Mouse (Mus musculus) left cerebral cortex, postnatal 25 days (tissue): Measurements from ENCODE around the gene Crlf1. TPM values are rescaled to one million over a fixed set of nuclear protein-coding genes. Genes with fewer than 3 reads are reported as not detected.

Source experiments
- DNase-seq, 2 experiments: peaks; one replicate each; pipeline ENCODE4 v3.0.0; 2022; ENCODE audit warnings: low spot score in 2 of 2, mixed read lengths in 1 of 2
- intact Hi-C: fragments of 180-260 bp; cut with DNase I; formaldehyde crosslinking; loops from one replicate; pipeline ENCODE4 v1.15.1; 2025
- total RNA-seq, 2 experiments: library from RNA; stranded (reverse); gene quantifications; 2 replicates each; pipeline ENCODE4 v1.2.3; 2021

Crlf1 gene
- total RNA-seq, 2 experiments from 2014 or later = 2.3 to 3.5 TPM

GRCm38 (mm10) chr8:70539077-70539813, 46.3 kb downstream of the Crlf1 start, which contains the start of gene Ell:
Gene Ell, plus strand, starts transcription at chr8:70539457.
- intact Hi-C loops = no loop called here
- DNase-seq = peak; percentile 100

- intact Hi-C loops = loop anchor here (10.0 kb wide), 1 partner anchor 215 kb away; the partner anchor contains the start of gene Rab3a
- DNase-seq = no peak
These were observed 47.1 kb downstream of the Crlf1 start for GRCm38 (mm10) chr8:70540013-70540506.

DNA sequence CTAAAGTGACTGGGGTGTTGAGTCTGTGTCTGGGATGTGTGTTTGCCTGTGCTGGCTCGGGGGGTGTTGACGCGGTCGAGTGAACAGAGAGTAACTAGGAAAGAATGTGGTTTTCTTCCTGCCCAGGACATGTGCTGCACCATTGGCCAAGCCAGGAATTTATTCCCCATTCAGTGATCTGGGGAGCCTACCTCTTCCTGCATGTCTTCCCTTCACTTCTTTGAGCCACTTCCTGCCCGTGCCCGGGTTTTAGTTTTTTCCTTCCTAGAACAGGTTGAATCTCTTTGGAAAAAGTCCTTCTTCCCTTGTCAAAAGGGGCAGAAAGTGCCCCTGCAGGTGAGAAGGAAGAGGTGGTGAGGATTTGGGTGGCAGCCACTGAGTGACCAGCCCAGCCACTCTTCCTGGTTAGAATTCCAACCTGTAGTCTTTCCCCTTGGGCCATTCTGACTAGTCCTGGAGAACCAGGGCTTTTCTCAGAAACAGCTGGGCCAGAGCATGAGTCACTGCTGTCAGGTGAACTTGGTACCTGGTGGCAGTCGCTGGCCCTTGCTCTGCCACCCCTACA, 47.6 kb downstream of the Crlf1 start:
- intact Hi-C loops = loop anchor here (10.0 kb wide), 1 partner anchor 214 kb away; the partner anchor contains the start of gene Rab3a
- no peak for DNase-seq

DNA sequence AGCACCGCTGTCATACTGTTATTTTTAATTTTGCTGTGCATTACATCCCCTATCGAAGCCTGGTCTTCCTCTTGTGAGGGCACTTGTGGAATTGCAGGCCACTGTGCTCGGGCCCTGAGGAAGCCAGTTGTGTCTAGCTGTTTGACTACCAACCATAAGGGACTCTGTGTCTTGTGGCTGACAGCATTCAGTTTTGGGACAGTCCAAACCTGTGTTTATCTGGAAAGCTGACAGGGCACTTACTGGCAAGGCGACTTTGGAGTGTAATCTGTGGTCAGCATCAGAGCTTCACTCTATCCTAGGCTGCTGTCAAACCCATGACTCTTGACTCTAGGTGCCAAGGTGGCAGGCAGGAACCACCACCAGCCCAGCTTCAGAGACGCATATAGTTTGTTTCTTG, 48.1 kb downstream of the Crlf1 start:
- intact Hi-C loops = loop anchor here (10.0 kb wide), 1 partner anchor 214 kb away; the partner anchor contains the start of gene Rab3a
- no peak for DNase-seq

DNA sequence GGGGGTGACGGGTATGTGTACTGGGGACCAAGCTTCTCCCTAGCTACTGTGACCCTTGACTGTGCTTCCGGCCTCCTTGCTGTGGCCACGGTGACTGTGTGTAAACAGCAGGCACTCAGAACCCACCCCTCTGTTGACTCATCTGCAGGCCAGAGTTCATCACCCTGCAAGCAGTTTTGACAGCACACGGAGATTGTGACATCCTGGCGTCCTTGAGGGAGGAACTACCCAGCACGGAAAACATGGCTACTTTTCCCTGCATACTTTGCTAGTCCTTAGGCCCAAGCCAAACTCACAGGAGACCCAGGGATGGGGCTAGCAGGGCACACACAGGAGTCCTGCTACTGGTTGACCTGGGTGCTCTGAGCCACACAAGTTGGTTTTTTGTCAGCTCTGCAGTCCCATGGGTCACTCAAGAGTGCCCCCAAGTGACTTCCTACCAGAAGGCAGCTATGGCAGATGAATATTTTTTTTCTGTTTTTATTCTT, 51.3 kb downstream of the Crlf1 start:
- no peak for DNase-seq
- intact Hi-C loops = loop anchor here (10.0 kb wide), 1 partner anchor 211 kb away; the partner anchor contains the start of gene Rab3a

GRCm38 (mm10) chr8:70546412-70546811, 53.5 kb downstream of the Crlf1 start:
- intact Hi-C loops = loop anchor here (10.0 kb wide), 1 partner anchor 208 kb away; the partner anchor contains the start of gene Rab3a
- DNase-seq = no peak

- DNase-seq = no peak
- intact Hi-C loops = loop anchor here (10.0 kb wide), 1 partner anchor 207 kb away; the partner anchor contains the start of gene Rab3a
These were observed 54.8 kb downstream of the Crlf1 start for GRCm38 (mm10) chr8:70547762-70548161.

DNA sequence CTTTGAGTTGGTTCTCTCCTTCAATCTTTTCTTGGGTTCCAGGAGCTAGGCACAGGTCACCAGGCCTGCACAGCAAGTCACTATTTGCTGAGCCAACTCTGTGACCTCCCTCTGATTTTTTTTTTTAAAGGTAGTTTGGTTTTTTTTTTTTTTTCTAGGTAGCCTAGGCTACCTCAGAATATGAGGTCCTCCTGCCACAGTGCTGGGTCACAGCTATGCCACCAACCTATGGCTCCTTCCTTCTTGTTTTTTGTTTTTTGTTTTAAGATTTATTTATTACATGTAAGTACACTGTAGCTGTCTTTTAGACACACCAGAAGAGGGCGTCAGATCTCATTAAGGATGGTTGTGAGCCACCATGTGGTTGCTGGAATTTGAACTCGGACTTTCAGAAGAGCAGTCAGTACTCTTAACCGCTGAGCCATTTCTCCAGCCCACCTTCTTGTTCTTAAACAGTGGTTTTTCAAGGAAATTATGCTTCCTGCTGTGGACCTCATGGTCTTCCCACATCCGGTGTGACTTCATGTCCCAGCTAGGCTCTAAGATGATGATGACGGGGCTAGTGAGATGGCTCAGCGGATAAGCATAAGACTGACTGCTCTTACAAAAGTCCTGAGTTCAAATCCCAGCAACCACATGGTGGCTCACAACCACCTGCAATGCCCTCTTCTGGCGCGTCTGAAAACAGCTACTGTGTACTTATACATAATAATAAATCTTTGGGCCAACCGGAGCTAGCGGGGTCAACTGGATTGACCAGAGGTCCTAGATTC, 56.6 kb downstream of the Crlf1 start:
- no peak for DNase-seq
- intact Hi-C loops = loop anchor here (10.0 kb wide), 1 partner anchor 205 kb away; the partner anchor contains the start of gene Rab3a

GRCm38 (mm10) chr8:70551558-70552161, 58.7 kb downstream of the Crlf1 start:
- no peak for DNase-seq
- intact Hi-C loops = no loop called here

DNA sequence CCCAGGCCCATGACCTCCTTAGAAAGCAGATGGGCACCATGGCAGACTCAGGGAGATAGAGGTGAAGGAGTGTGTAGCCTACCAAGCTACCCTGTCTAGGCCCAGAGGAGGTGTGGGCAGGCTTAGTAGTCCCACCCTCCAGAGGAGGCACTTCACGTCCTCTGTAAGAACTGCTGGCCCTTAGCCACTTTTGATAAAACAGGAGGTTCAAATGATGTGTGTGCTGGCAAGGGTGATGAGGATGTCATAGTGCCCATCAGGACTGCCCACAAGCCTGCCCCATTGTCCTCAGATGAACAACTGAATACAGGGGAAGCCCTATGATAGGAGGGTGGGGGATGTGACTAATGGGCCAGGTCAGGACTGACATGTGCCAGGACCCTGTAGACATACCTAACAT, 59.9 kb downstream of the Crlf1 start:
- intact Hi-C loops = no loop called here
- no peak for DNase-seq

Other genes starting within 250 kb of the Crlf1 start
- 1 to 10 TPM; 6.5 to 9.2 TPM for gene Homer3, start 210.3 kb upstream of the Crlf1 start, total RNA-seq
- 10 to 100 TPM; 42.3 to 42.5 TPM for gene Ddx49, start 190.7 kb upstream of the Crlf1 start, total RNA-seq
- gene Cope, start 190.6 kb upstream of the Crlf1 start, total RNA-seq = 100 to 1,000 TPM; 123 to 125 TPM
- 100 to 1,000 TPM; 105 to 111 TPM for gene Cers1, start 177.4 kb upstream of the Crlf1 start, total RNA-seq
- 10 to 100 TPM; 17.7 to 18.9 TPM for gene Gdf1, start 163.3 kb upstream of the Crlf1 start, total RNA-seq
- 10 to 100 TPM; 58.2 to 61.6 TPM for gene Upf1, start 139.9 kb upstream of the Crlf1 start, total RNA-seq
- under 1 TPM; 0.23 to 0.48 TPM for gene Comp, start 119.6 kb upstream of the Crlf1 start, total RNA-seq
- 100 to 1,000 TPM; 120 to 139 TPM for gene Crtc1, start 53.6 kb upstream of the Crlf1 start, total RNA-seq
- 10 to 100 TPM; 40.3 to 44.2 TPM for gene Klhl26, start 16.2 kb upstream of the Crlf1 start, total RNA-seq
- gene Tmem59l, start 5.8 kb upstream of the Crlf1 start, total RNA-seq = 100 to 1,000 TPM; 264 to 286 TPM
- gene Rex1bd, start 13.6 kb downstream of the Crlf1 start, total RNA-seq = 100 to 1,000 TPM; 104 TPM
- gene Uba52, start 17.6 kb downstream of the Crlf1 start, total RNA-seq = 100 to 1,000 TPM; 886 to 927 TPM
- 100 to 1,000 TPM; 403 TPM for gene Fkbp8, start 34.6 kb downstream of the Crlf1 start, total RNA-seq
- 10 to 100 TPM; 43.1 to 47.7 TPM for gene Kxd1, start 34.8 kb downstream of the Crlf1 start, total RNA-seq
- gene Ell, start 46.3 kb downstream of the Crlf1 start, total RNA-seq = 10 to 100 TPM; 15.1 to 17.7 TPM
- 10 to 100 TPM; 51.9 to 52.1 TPM for gene Isyna1, start 101.2 kb downstream of the Crlf1 start, total RNA-seq
- 100 to 1,000 TPM; 242 to 257 TPM for gene Ssbp4, start 115.7 kb downstream of the Crlf1 start, total RNA-seq
- 1 to 10 TPM in 1 of 2 experiments, under 1 TPM in 1; 0.37 to 1.2 TPM for gene Lrrc25, start 123.0 kb downstream of the Crlf1 start, total RNA-seq
- gene Gdf15, start 139.3 kb downstream of the Crlf1 start, total RNA-seq = not detected
- gene Pgpep1, start 167.2 kb downstream of the Crlf1 start, total RNA-seq = 10 to 100 TPM; 12.7 to 18.1 TPM
- 10 to 100 TPM; 62.9 to 63.5 TPM for gene Lsm4, start 180.1 kb downstream of the Crlf1 start, total RNA-seq
- gene Jund, start 205.8 kb downstream of the Crlf1 start, total RNA-seq = 100 to 1,000 TPM; 209 to 225 TPM
- under 1 TPM; 0.18 to 0.30 TPM for gene Iqcn, start 210.3 kb downstream of the Crlf1 start, total RNA-seq
- not detected for gene Gm3336, start 225.4 kb downstream of the Crlf1 start, total RNA-seq
- 1 to 10 TPM; 1.6 to 1.7 TPM for gene Pde4c, start 230.6 kb downstream of the Crlf1 start, total RNA-seq